Mouse (Mus musculus) neutrophil, adult 5-6 weeks (primary cell): ENCODE data around the gene AC170998.1. TPM values are rescaled to one million over a fixed set of nuclear protein-coding genes. Genes with fewer than 3 reads are reported as not detected.
A peak's percentile ranks its signal among the peaks of the same experiment; 100 is the strongest.
"Not testable (repeated sequence)": the region's sequence is repeated elsewhere in the genome, so short reads cannot be mapped to it uniquely, and the experiment has no call there.

Experiments
- ATAC-seq: fragments of 151-379, 151-347 bp; 2 replicates; pipeline ENCODE4 v1.8.0; 2017; ENCODE audit warnings: mild to moderate bottlenecking, moderate TSS enrichment; ENCODE audit not compliant: insufficient number of reproducible peaks, poor library complexity, low FRiP score, severe bottlenecking; ENCODE audit errors: extremely low read depth
- total RNA-seq: library from RNA; stranded (forward); fragments of 200-1000 nt; gene quantifications from 2 replicates; pipeline ENCODE4 v1.2.3, GENCODE M21; 2017

AC170998.1 gene
- total RNA-seq, 1 experiment from 2014 or later = 18.7 TPM

GRCm38 (mm10) chr17:28701737-28702136 is 24.1 kb upstream of the AC170998.1 start:
- no peak for ATAC-seq

DNA sequence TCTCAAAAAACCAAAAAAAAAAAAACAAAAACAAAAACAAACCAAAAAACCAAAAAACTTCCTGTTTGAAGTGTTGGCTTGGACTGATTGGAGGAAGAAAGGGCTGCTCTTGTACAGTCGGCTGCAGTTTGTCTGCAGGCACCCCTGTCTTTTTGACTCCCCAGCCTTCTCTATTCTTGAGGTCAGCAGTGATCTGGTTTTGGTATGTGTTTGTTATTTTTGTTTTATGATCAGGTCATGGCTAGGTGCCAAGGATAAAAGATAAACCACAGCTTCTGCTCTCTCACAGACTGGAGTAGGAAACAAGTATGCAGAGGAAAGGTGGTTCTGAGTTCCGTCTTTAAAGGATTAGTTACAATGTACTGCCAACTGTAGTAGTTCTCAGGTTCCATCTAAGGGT is 23.2 kb upstream of the AC170998.1 start:
- ATAC-seq = no peak

GRCm38 (mm10) chr17:28706697-28707096 is 19.2 kb upstream of the AC170998.1 start:
- no peak for ATAC-seq

GRCm38 (mm10) chr17:28707136-28707627 is 18.7 kb upstream of the AC170998.1 start:
- no peak for ATAC-seq

DNA sequence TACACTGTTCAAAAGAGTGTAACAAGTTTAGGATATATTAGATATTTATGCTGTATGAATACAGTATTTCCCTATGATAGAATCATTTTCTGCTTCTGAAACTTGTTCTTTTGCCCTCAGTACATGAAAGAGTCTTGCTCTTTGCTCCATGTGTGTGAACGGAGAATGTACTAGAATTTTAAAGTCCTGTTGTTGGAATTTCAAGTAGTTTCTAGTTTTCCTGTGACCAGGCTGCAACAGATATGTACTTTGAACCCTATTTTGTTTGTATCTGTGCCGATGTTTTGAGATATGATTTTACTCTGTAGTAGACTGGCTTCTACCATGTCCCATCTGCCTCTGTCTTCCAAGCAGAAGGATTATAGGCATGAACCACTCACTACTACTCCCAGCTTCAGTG is 18.1 kb upstream of the AC170998.1 start:
- no peak for ATAC-seq

GRCm38 (mm10) chr17:28708989-28709388 is 16.9 kb upstream of the AC170998.1 start:
- ATAC-seq = no peak

DNA sequence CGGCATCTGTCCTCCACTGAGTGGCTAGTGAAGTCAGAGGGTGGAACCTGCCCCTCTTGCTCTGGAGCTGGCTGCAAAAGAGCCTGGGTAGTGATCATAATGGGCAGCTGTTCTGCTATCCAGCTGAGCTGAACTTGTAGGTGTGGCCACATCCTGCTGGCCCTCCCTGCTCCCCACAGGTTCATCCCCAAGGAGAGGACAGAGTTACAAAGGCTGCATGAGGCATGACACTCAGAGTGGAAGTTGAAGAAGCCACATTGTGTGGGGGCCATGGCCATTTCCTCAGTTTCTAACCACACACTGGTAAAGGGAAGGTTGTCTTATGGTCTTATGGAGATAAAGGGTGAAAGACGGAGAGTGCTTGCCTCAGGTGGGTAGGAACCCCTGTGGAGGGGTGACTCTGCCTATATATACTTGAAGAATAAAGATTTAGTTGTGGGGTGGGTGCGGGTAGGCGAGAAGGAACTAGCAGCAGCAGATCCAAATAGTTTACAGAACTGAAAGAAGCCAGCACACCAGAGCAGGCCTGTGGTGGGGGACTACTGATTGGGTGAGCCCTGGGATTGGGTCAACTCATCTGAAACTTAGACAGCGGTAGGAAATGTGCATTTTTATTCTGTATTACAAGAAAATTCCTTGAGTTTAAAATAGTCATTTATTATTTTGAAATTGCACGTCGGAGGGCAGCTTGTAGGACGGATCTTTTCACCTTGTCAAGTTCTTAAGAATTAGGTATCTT is 16.2 kb upstream of the AC170998.1 start:
- peak; percentile 30; the same call in 1 of the 2 replicates for ATAC-seq

GRCm38 (mm10) chr17:28710291-28710688 is 15.6 kb upstream of the AC170998.1 start:
- ATAC-seq = no peak

- ATAC-seq = no peak
These were observed 14.6 kb upstream of the AC170998.1 start for GRCm38 (mm10) chr17:28711237-28711636.

DNA sequence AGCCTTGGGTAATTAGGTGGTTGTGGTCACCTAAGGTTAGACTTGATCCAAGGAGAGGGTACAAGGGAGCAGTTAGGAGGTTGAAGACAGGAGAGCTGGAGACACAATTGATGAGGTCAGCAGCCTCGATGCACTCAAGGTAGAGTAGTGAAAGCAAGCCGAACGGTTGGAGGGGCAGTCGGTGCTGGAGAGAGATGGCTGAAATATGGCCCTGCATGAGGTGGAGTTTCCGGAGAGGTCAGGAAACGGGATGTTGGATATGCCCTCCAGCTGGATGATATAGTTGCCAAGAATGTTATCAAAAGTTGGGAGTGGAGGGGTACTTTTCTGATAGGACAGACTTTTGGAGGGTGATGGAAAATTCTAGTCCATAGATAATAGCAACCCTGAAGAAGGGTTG is 13.6 kb upstream of the AC170998.1 start:
- ATAC-seq = no peak

DNA sequence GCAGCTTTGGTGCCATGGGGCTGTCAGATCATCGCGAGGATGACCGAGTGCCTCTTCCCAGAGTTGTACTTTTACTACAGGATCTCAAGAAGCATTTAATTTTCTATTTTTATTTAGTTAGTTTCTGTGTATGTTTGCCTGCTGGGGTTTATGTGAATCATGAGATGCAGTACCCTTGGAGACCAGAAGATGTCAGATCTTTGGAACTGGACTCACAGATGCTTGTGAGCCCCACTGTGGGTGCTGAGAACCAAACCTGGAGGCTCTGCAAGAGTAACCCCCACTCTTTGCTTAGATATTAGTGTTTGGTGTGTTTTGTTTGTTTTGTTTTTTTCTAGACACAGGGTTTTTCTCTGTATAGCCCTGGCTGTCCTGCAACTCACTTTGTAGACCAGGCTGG is 11.9 kb upstream of the AC170998.1 start:
- no peak for ATAC-seq

- ATAC-seq = no peak
These were observed 9.9 kb upstream of the AC170998.1 start for GRCm38 (mm10) chr17:28715832-28716548.

- ATAC-seq = no peak
These were observed 8.3 kb upstream of the AC170998.1 start for GRCm38 (mm10) chr17:28717535-28717934.

- ATAC-seq = not testable (repeated sequence)
These were observed 1.6 kb downstream of the AC170998.1 start for GRCm38 (mm10) chr17:28727511-28727910.

DNA sequence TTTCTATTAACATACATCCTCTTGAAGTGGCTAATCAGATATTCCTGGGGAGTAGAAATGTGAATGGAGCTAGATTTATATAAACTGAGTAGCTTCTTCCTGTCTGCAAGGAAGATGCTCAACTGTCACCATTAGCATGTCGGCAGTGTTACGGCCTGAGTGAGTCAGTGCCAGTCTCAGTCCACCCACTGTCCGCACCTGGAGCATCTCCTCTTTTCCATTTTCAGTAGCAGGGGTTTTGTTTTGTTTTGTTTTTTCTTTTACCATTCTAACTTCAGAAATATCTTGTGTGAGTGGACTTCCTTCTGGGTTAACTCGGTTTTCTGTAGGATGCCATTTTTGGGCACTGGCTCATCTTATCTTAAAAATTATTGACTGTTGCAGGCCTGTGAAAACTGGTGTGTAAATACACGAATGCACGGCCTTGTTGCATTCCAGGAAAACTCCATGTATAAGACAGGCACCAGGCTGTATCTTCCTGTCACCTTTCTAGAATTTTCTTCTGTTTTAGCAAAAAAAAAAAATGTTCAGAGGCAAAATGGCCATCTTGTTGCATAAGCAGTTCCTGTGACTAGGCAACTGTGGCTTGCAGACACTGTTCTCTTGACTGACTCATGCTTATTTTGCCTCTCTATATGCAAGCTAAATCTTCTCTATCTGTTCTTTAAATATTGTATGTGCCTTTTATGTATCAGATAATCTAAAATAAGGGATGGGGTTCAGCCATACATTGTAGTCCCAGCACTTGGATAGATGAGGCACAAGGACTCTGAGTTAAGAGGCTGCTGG is 9.6 kb downstream of the AC170998.1 start:
- ATAC-seq = 0 out of 2 replicates have a peak, but pooled peaks have one; percentile 16

GRCm38 (mm10) chr17:28736486-28736885 is 10.6 kb downstream of the AC170998.1 start:
- ATAC-seq = peak; percentile 79

DNA sequence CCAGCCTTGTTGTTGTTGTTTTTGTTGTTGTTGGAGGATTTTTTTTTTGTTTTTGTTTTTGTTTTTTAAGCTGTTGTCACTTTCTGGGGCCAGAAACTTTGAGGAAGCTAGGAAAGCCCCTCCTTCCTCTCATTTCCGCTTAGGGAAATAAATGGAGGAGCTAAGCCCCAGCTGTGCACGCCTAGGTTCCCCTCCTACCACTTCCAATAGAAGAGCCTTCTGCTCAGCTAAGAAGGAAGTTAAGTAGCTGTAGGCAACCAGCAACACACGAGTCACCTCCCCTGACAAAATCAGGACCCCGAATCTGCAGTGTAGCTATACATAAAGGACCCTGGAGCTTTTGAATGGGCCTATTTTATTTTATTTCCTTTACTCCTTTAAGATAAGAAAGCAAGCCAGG is 12.1 kb downstream of the AC170998.1 start:
- no peak for ATAC-seq

DNA sequence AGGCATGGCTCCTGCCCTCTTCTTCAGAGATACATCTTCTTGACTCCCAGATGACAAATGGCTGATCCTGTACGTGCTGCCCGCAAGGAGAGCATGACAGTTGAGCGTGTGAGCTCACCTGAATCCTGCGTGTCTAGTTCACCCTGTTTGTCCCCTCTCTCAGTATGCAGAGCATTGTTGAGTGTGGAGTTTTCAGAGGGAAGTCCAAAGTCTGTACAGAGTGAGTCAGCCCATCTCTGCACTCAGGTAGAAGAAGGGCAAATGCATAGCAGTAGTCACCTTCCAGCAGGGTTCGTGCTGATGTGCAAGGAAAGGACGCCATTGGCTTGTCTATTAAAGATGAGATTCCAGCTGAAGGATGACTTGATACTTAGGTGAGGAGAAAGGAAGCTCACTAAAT is 13.4 kb downstream of the AC170998.1 start:
- ATAC-seq = no peak

GRCm38 (mm10) chr17:28743145-28743866 is 17.4 kb downstream of the AC170998.1 start:
- no peak for ATAC-seq
